Mouse (Mus musculus) MEL-GATA-1-ER (cell line): ENCODE data around the gene Prkar2a.
"Not testable (repeated sequence)": the region's sequence is repeated elsewhere in the genome, so short reads cannot be mapped to it uniquely, and the experiment has no call there.

Experiments used
- DNase-seq: peaks from one replicate; pipeline ENCODE4 v3.0.0-alpha.2; 2012; ENCODE audit warnings: low read depth; ENCODE audit errors: extremely low read depth

The Prkar2a gene

GRCm38 (mm10) chr9:108689106-108689505, at the start of gene Prkar2a:
Gene Prkar2a, plus strand, starts transcription at chr9:108689314.
- DNase-seq = no peak

DNA sequence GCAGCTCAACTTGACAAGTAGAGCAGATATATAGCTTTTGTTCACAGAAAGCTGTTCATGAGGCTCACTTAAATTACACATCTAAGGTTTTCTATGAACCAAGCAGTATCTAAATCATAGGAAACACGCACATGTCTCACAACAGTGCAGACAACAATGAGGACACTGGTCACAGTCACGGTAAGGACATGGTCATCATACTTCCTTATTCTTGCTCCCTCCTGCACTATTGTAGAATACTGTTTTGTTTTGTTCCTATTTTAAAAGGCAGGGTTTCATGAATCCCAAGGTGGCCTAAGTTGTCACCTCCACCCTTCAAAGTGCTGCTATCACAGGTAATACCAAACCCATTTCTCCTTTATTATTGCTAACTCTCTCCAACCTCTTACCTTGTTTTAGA, 49.3 kb upstream of the Prkar2a start:
- no peak for DNase-seq

DNA sequence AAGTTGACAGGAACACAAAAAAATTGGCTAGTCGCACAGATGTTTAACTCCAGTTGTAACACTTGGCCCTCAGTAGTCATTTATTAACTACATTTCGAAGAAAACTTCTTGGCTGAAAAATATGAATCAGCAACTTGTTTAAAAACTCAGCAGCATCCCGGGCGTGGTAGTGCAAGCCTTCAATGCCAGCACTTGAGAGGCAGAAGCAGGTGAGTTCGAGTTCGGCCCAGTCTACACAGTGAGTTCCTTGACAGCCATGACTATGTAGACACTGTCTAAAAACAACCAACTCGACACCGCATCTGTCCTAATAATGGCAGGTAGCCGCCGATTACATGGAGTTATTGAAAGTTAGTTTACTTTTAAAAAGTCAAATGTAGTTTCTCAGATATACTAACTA, 40.9 kb upstream of the Prkar2a start:
- no peak for DNase-seq

DNA sequence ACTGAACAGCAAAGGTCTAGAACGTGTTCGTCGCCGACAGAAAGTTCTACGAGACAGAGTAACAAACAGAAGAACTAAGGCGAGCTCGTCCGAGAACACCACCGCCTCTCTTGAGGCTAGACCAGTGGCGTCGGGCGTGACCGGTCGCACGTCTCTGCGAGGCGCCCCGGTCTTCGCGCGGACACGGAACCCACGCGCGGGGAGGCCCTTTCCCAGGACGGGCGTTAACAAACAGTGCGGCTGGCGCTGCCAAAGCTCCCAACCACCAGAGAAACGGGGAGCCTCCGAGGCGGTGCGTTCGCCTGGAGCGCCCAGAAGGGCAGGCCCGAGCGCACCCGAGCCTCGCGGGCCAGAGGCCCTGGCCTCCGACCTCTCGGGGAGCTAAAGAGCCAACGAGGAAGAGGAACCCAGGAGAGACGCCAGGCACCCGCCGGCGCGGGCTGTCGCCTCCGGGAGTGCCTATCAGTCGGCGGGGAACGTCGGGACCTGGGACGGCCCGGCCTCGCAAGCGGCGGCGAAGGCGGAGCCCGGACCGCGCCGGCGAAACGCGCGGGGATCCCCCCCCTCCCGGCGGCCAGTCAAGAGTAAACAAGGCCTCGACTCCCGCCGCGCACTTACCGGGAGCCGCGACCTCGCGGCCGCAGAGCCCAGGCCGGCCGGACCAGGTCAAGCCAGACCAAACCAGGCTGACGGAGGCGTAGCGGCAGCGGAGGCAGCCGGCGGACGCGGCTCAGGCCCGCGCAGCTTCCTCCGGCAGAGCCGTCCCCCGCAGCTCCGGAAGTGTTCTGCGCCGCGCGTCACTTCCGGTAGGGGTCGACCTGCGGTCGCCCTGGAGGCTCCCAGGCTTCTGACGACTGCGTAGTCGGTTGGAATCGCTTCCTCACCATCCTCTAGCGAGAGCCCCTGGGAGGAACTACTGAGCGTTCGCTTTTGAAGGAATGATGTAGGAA, 40.2 kb upstream of the Prkar2a start, which contains the start of gene Arih2:
TSS of gene Arih2 (minus strand) at position 776 of the 950 bp plus-strand sequence.
- DNase-seq = peak; percentile 84

DNA sequence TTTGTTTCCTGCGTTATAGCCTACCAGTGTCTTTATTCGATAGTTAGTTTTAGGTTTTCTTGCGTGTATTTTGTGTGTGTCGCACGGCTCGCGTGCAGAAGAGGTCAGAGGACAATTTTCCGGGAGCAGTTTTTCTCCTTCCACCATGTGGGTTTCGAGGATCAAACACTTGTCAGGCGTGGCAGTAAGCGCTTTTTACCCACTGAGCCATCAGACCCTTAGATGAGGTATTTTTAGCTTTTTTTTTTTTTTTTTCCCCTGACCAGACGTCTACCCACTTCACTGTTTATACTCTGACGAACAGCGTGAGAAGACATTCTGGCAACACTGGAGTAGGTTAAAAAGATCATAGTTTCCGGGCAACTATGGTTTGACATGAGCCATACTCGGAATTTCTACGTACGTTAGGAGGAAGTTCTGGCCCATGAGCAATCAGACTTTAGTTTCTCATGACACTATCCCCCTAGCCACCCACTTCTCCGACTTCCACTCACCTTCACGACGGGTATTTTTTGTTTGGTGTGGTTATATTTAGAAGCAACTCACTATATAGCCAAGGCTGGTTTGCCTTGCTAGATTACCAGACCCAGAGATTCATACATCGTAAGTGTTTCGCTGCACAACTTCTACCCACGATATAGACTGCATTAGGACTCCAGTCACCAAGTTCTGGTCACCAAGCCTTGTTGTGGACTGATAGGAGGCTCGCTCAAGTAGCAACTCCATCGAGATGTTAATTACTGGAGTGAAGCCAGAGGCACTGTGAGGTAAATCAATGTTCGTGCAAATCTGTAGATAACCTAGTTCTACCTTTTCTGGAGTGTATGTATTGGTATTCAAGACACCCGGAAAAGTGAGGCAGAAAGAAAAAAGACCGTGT, 39.3 kb upstream of the Prkar2a start:
- no peak for DNase-seq

- no peak for DNase-seq
Measured at GRCm38 (mm10) chr9:108654566-108655464, 34.3 kb upstream of the Prkar2a start.

- DNase-seq = not testable (repeated sequence)
Measured at GRCm38 (mm10) chr9:108655865-108656264, 33.2 kb upstream of the Prkar2a start.

DNA sequence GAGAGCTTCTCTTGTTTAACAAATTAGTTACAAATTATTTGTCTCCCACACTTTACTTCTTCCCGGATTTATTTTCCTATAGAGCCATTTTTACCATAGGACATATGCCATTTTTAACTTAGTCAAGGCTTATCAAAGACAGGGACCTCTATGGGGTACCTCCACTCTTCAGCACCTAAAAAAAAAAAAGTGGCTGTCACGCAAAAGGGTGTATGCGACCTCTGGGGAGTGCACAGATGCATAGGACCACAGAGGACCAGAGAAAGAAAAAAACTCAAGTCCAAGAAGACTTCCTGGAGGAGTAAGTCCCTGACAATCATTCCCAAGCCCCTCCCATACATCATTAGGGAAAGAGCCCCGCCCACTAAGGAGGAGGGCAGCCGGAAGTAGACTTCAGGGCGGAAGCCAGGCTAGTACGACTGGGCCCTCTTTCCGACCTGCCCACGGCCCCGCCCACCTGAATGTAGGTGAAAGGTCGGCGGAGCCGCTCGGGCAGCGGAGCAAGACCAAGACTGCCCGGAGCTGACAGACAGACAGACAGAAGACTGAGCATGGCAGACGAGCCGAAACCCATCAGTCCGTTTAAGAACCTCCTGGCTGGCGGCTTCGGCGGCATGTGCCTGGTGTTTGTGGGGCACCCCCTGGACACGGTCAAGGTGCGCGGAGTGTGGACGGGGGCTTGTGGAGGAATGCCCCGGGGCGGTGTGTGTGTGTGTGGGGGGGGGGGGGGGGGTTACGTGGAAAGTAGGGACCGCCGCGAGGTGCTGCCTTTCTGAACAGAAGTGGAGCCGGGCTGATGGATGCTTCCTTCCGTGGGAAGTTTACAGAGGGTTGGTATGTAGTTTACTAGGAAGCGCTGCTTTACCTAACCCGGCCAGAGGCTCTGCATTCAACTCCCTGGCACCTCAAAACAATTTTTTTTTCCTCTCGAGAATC, 27.2 kb upstream of the Prkar2a start, which contains the start of gene Slc25a20:
TSS of gene Slc25a20 (plus strand) at position 412 of the 936 bp plus-strand sequence.
- DNase-seq = peak; percentile 81

- no peak for DNase-seq
Measured at GRCm38 (mm10) chr9:108662660-108663059, 26.5 kb upstream of the Prkar2a start.

- DNase-seq = no peak
Measured at GRCm38 (mm10) chr9:108669875-108670274, 19.2 kb upstream of the Prkar2a start.

DNA sequence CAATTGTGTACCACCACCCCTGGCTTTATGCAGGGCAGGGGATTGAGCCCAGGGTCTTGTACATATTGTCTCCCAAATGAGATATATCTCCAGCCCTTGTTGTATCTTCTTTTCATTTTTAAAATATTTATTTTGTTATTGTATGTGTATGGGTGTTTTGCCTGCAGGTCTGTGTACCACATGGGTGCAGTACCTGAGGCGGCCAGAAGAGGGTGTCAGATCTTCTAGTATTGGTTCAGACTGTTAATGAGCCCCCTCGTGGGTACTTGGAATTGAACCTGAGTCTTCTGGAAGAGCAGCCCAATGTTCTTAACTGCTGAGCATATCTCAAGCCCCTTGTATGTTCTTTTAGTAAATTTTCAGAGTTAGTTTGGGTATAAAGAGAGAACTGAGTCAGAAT, 16.0 kb upstream of the Prkar2a start:
- DNase-seq = no peak

- no peak for DNase-seq
Measured at GRCm38 (mm10) chr9:108680026-108680425, 9.1 kb upstream of the Prkar2a start.

GRCm38 (mm10) chr9:108686475-108686887, 2.6 kb upstream of the Prkar2a start:
- DNase-seq = no peak

DNA sequence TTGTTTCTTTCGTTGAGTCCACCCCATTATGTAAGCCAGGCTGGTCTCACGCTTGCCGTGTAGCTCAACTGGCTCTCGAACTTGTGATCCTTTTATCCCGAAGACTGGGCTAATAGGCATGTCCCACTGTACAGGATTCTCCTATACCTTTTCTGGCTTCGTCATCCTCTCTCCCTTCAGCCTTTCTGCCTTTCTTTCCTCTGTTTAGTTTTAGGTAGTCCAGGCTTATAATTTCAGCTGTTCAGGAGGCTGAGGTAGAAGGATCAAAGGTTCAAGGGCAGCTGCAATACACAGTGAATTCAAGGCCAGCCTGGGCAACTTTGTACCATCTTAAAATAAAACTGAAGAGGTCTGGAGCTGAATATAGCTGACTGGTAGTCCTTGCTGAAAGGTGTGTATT, 1.9 kb upstream of the Prkar2a start:
- no peak for DNase-seq

DNA sequence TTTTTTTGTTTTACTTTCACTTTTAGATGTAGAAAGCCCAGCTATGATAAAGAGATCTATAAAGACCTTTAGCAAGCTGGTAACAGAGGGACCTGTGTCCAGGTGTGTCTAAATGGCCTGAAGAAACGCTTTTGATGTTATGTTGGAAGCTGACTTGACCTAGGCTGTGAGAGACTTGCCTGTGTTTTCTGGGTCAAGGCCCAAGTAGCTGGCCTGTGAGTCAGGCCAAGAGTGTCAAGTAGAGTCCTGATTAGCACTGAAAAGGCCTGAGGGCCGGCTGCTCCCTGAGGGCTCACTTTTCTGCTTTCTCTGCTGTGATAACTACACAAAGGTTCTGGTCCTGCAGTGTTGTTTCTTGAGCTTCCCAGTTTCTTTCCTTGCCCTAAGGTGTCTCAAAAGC, 1.4 kb upstream of the Prkar2a start:
- no peak for DNase-seq

GRCm38 (mm10) chr9:108688451-108688850, 663 bp upstream of the Prkar2a start:
- DNase-seq = no peak

DNA sequence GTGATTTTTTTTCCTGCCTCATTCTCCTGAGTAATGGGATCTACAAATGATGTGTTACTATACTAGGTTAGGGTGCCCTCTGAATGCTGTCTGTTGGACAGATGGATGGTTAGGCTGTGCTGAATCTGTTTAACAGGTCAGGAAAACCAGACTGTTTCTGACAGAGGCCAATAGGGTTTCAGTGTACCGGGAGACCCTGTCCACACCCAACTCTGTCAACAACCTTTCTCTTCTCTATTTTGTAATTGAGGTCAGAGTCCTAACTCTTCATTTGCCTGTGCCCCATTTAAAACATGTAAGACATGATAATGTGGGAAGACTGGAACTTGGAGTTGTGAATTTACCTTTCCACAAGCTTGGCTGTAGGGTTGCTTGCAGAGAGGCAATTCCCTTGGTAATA, 879 bp downstream of the Prkar2a start:
- no peak for DNase-seq

DNA sequence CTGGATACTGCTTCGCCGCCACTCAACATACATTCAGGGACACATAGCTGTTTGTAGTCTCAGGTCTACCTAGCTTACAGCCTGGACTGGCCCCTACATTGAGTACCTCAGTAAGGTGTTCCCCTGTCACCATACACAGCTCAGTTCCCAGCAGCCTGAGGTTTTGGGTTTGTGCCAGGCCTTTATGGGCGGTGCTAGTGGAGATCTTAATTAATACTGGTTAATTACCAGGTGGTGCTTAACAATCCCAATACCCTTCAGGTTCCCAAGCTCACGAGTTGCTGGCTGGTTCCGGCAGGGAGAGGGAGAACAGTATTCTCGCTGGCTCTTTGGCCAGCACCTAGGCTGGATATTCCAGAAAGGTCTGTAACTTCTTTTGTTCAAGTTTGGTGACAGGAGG, 1.8 kb downstream of the Prkar2a start:
- DNase-seq = no peak

GRCm38 (mm10) chr9:108691371-108691770, 2.3 kb downstream of the Prkar2a start:
- DNase-seq = peak; percentile 21

GRCm38 (mm10) chr9:108691846-108692225, 2.7 kb downstream of the Prkar2a start:
- peak; percentile 44 for DNase-seq
